In the genomic region with DNA sequence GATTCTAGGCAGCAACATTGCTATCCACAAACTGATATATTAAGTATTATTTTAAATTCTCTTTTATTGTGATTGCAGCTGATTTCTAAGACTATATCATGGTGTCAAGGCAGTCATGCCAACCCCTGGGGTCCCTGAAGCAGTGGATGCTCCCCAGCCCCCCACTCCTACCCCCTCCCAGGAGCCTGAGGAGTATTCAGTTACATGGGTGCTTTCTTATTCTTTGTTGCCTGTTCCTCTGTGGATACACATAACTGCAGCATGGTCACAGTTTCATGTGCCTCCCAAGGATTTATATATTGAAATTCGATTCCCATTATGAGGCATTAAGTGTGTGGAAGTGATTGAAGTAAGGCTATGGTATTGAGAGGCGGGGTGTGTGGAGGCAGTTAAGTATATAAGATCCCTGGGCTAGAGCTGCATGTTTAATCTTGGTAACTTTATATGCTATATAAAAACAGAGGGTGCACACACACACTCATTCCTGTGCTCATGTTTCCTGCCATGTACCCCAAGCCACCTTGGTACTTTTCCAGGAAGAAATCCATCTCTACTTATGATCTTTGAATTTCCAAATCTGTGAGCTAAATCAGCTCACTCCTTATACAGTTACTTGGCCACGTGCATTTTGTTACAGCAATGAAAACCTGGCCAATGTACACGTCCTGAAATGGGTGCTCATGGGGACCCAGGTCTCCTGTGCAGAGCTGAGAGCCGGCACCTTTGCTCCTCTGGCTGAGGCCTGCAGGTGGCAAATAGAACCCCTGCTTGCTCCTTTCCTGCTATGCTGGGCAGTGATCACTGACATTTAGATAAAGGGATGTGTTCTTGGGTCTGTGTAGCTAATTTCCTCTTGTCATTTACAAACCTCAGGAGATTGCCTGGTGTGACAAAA, we compare ENCODE assay signal across 10 mouse cellular contexts.
DNase-seq lines count a peak whose midpoint lies in the region; ATAC-seq and TF ChIP-seq lines count a peak whose summit lies in the region.
"Had no signal": no experiment of that assay in that cellular context is flagged by ENCODE, and none has a peak within 500 bp of the region (broad histone marks: within the 10 kb centered on the region; RNA-seq: fewer than 3 reads in every experiment).

No protein-coding gene starts in this region.

- H3K4me1 ChIP-seq in heart, postnatal 0 days (ENCODE audit: control insufficient read depth, insufficient read depth) = no peaks in the 10 kb centered on the region
- H3K4me1 ChIP-seq in midbrain, embryonic 12.5 days = no peaks in the 10 kb centered on the region
- H3K4me1 ChIP-seq in midbrain, postnatal 0 days (ENCODE audit: insufficient read depth, low read length) = peaks cover 3% of the 10 kb centered on the region; the same call in 1 of the 2 replicates
- no peaks in the 10 kb centered on the region; the same call in 1 of the 2 replicates for H3K4me1 ChIP-seq in embryonic facial prominence, embryonic 11.5 days (ENCODE audit: control insufficient read depth, insufficient read depth, low read length)
- no peaks in the 10 kb centered on the region for H3K4me1 ChIP-seq in liver, embryonic 16.5 days (ENCODE audit: control insufficient read depth, low read depth, low read length)

- intact Hi-C loops in heart, postnatal 36 days (cut with DNase I) = no loop called here
- intact Hi-C loops in left cerebral cortex, postnatal 25 days (cut with DNase I) = no loop called here

- no peak for DNase-seq in heart, postnatal 0 days (ENCODE audit: low spot score)
- DNase-seq in heart, postnatal 36 days = no peak
- DNase-seq in midbrain, postnatal 0 days (ENCODE audit: low spot score) = no peak
- no peak for DNase-seq in embryonic facial prominence, embryonic 11.5 days (ENCODE audit: low spot score)
- no peak for DNase-seq in cerebellum, postnatal 36 days
- no peak for DNase-seq in left cerebral cortex, postnatal 25 days (ENCODE audit: low spot score in 2 of 2)

- H3K36me3 ChIP-seq in heart, postnatal 0 days (replicated peaks; ENCODE audit: control insufficient read depth, insufficient read depth, low read length) = no peaks in the 10 kb centered on the region
- no peaks in the 10 kb centered on the region for H3K36me3 ChIP-seq in midbrain, embryonic 12.5 days
- H3K36me3 ChIP-seq in midbrain, postnatal 0 days (ENCODE audit: insufficient read depth, low read length) = no peaks in the 10 kb centered on the region
- no peaks in the 10 kb centered on the region for H3K36me3 ChIP-seq in embryonic facial prominence, embryonic 11.5 days (replicated peaks; ENCODE audit: control insufficient read depth, insufficient read depth, low read depth, low read length)
- H3K36me3 ChIP-seq in liver, embryonic 16.5 days (ENCODE audit: control insufficient read depth, insufficient read depth) = no peaks in the 10 kb centered on the region
- H3K36me3 ChIP-seq: heart, embryonic 10.5 days; neural tube, embryonic 13.5 days had no signal

- TF ChIP-seq CTCF in heart, postnatal 0 days (IDR thresholded peaks at IDR 0.05; ENCODE audit: low read depth) = no peak
- no peak for TF ChIP-seq CTCF in midbrain, postnatal 0 days (IDR thresholded peaks at IDR 0.05)

- no peak for TF ChIP-seq EP300 in heart, postnatal 0 days (IDR thresholded peaks at IDR 0.05; ENCODE audit: low read depth)

- no peaks in the 10 kb centered on the region for H3K9me3 ChIP-seq in heart, postnatal 0 days (replicated peaks; ENCODE audit: control insufficient read depth, low read length)
- no peaks in the 10 kb centered on the region for H3K9me3 ChIP-seq in midbrain, embryonic 12.5 days
- no peaks in the 10 kb centered on the region for H3K9me3 ChIP-seq in midbrain, postnatal 0 days (ENCODE audit: low read length)
- H3K9me3 ChIP-seq in embryonic facial prominence, embryonic 11.5 days (replicated peaks; ENCODE audit: control insufficient read depth, low read length) = no peaks in the 10 kb centered on the region
- no peaks in the 10 kb centered on the region for H3K9me3 ChIP-seq in liver, embryonic 16.5 days (replicated peaks; ENCODE audit: control insufficient read depth, low read length)
- H3K9me3 ChIP-seq: heart, embryonic 10.5 days; neural tube, embryonic 13.5 days had no signal

- 47% methylated on average over 5 of the region's 5 CpGs for WGBS in heart, postnatal 0 days
- WGBS in midbrain, embryonic 12.5 days = 64% methylated on average over 5 of the region's 5 CpGs
- WGBS in midbrain, postnatal 0 days = 63% methylated on average over 5 of the region's 5 CpGs
- WGBS in embryonic facial prominence, embryonic 11.5 days = 53% methylated on average over 5 of the region's 5 CpGs
- 33% methylated on average over 5 of the region's 5 CpGs for WGBS in liver, embryonic 16.5 days (ENCODE audit: insufficient replicate concordance)

- no peak overlapping the region for H3K4me2 ChIP-seq in heart, postnatal 0 days (ENCODE audit: low read depth, low read length)
- H3K4me2 ChIP-seq in midbrain, embryonic 12.5 days (replicated peaks) = no peak overlapping the region
- H3K4me2 ChIP-seq in midbrain, postnatal 0 days (ENCODE audit: low read depth, low read length, poor library complexity, severe bottlenecking) = no peak overlapping the region
- no peak overlapping the region for H3K4me2 ChIP-seq in embryonic facial prominence, embryonic 11.5 days (ENCODE audit: low read depth, low read length)
- no peak overlapping the region for H3K4me2 ChIP-seq in liver, embryonic 16.5 days (ENCODE audit: low read depth, low read length)
- H3K4me2 ChIP-seq: neural tube, embryonic 13.5 days had no signal

- no peak; the same call in 1 of the 2 replicates for ATAC-seq in heart, postnatal 0 days (ENCODE audit: insufficient read depth, low read depth)
- peak; percentile 16; the same call in 1 of the 2 replicates for ATAC-seq in midbrain, embryonic 12.5 days (ENCODE audit: low FRiP score, low read depth)
- ATAC-seq in midbrain, postnatal 0 days (ENCODE audit: low FRiP score) = no peak
- peak; percentile 77; the same call in 1 of the 2 replicates for ATAC-seq in embryonic facial prominence, embryonic 11.5 days (replicated peaks; ENCODE audit: insufficient number of reproducible peaks, low FRiP score, low TSS enrichment, low read depth)
- no peak for ATAC-seq in liver, embryonic 16.5 days (ENCODE audit: low read depth)

- H3K9ac ChIP-seq in heart, postnatal 0 days (replicated peaks; ENCODE audit: low read depth, low read length) = no peak overlapping the region
- no peak overlapping the region for H3K9ac ChIP-seq in midbrain, embryonic 12.5 days (replicated peaks)
- H3K9ac ChIP-seq in midbrain, postnatal 0 days (replicated peaks; ENCODE audit: low read length, poor library complexity, severe bottlenecking) = no peak overlapping the region
- no peak overlapping the region for H3K9ac ChIP-seq in embryonic facial prominence, embryonic 11.5 days (replicated peaks; ENCODE audit: low read length)
- H3K9ac ChIP-seq in liver, embryonic 16.5 days (ENCODE audit: low read depth, low read length) = no peak overlapping the region
- H3K9ac ChIP-seq: neural tube, embryonic 13.5 days had no signal

- 0 out of 2 replicates have a peak overlapping the region, but pooled peaks have one; percentile 13 for H3K27ac ChIP-seq in heart, postnatal 0 days (ENCODE audit: low read depth)
- no peak overlapping the region for H3K27ac ChIP-seq in midbrain, embryonic 12.5 days (replicated peaks)
- no peak overlapping the region for H3K27ac ChIP-seq in midbrain, postnatal 0 days (ENCODE audit: low read depth, low read length)
- no peak overlapping the region for H3K27ac ChIP-seq in embryonic facial prominence, embryonic 11.5 days (replicated peaks; ENCODE audit: low read depth, low read length)
- 0 out of 2 replicates have a peak overlapping the region, but pooled peaks have one; percentile 33 for H3K27ac ChIP-seq in liver, embryonic 16.5 days (ENCODE audit: low read length)
- H3K27ac ChIP-seq: heart, embryonic 10.5 days; neural tube, embryonic 13.5 days had no signal

- H3K4me3 ChIP-seq in heart, postnatal 0 days (ENCODE audit: low read depth, low read length) = no peak overlapping the region
- no peak overlapping the region for H3K4me3 ChIP-seq in midbrain, embryonic 12.5 days
- no peak overlapping the region for H3K4me3 ChIP-seq in midbrain, postnatal 0 days (ENCODE audit: low read depth, low read length)
- H3K4me3 ChIP-seq in embryonic facial prominence, embryonic 11.5 days (ENCODE audit: low read depth, low read length) = no peak overlapping the region
- H3K4me3 ChIP-seq in liver, embryonic 16.5 days (ENCODE audit: low read depth, low read length) = no peak overlapping the region
- H3K4me3 ChIP-seq: heart, embryonic 10.5 days; neural tube, embryonic 13.5 days had no signal

- no peaks in the 10 kb centered on the region for H3K27me3 ChIP-seq in heart, postnatal 0 days (ENCODE audit: control insufficient read depth, insufficient read depth, low read length)
- H3K27me3 ChIP-seq in midbrain, embryonic 12.5 days = no peaks in the 10 kb centered on the region
- H3K27me3 ChIP-seq in midbrain, postnatal 0 days (ENCODE audit: insufficient read depth, low read length) = no peaks in the 10 kb centered on the region
- no peaks in the 10 kb centered on the region for H3K27me3 ChIP-seq in embryonic facial prominence, embryonic 11.5 days (ENCODE audit: control insufficient read depth, insufficient read depth, low read length)
- no peaks in the 10 kb centered on the region for H3K27me3 ChIP-seq in liver, embryonic 16.5 days (ENCODE audit: control insufficient read depth, insufficient read depth, low read depth, low read length)
- H3K27me3 ChIP-seq: neural tube, embryonic 13.5 days had no signal

Comparison
In these comparisons a context has a peak if more than half of its experiments do, and no peak if none do; other contexts are left out.
1. ATAC-seq: peak in midbrain, embryonic 12.5 days (single experiment) and embryonic facial prominence, embryonic 11.5 days (single experiment); none in heart, postnatal 0 days (single experiment), midbrain, postnatal 0 days (single experiment) and liver, embryonic 16.5 days (single experiment).
2. H3K27ac ChIP-seq: peak in heart, postnatal 0 days (single experiment) and liver, embryonic 16.5 days (single experiment); none in midbrain, embryonic 12.5 days (single experiment), midbrain, postnatal 0 days (single experiment) and embryonic facial prominence, embryonic 11.5 days (single experiment).